ENCODE assay signal across 1 mouse cellular context in the genomic region with DNA sequence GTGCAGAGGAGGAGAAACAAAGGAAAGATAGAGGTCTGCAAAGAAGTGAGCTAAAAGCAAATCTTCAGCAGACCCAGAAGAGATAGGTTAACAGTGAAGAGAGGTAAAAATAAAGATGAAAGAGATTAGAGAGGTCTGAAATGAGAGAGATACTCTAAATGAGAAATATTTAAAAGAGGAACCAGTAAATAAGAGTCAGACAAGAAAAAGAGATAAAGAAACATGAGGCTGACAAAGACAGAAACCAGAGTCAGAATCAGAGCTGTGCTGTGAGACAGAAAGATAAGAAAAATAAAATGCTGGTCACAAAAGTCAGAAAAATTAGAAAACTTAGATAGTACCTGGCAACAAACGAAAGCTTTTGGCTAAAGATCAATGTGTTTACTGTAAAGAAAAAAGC. TPM values are rescaled to one million over a fixed set of nuclear protein-coding genes. Genes with fewer than 3 reads are reported as not detected.
"Had no signal": no experiment of that assay in that cellular context is flagged by ENCODE, and none has a peak within 500 bp of the region (broad histone marks: within the 10 kb centered on the region; RNA-seq: fewer than 3 reads in every experiment).

No protein-coding gene starts in this region.

RNA-seq across cellular contexts. Expression of gene Zfp54, which starts 52.3 kb away (rescaled TPM):
- polyA plus RNA-seq: erythroblast, embryonic 14.5 days had no signal
